In genomic region chr7:127296098-127296497, GRCm38 (mm10) we compare ENCODE assay signal across 11 mouse cellular contexts. TPM values are rescaled to one million over a fixed set of nuclear protein-coding genes. Genes with fewer than 3 reads are reported as not detected.
A peak's percentile ranks its signal among the peaks of the same experiment; 100 is the strongest.
DNase-seq lines count a peak whose midpoint lies in the region; ATAC-seq and TF ChIP-seq lines count a peak whose summit lies in the region.
"Had no signal": no experiment of that assay in that cellular context is flagged by ENCODE, and none has a peak within 500 bp of the region (broad histone marks: within the 10 kb centered on the region; RNA-seq: fewer than 3 reads in every experiment).

Gene Itgal (plus strand): TSS chr7:127296260.

- no peaks in the 10 kb centered on the region for H3K27me3 ChIP-seq in liver, postnatal 0 days (ENCODE audit: insufficient read depth, low read length)
- no peaks in the 10 kb centered on the region for H3K27me3 ChIP-seq in forebrain, embryonic 15.5 days
- no peaks in the 10 kb centered on the region for H3K27me3 ChIP-seq in midbrain, embryonic 13.5 days
- H3K27me3 ChIP-seq: kidney, embryonic 15.5 days; limb, embryonic 12.5 days; neural tube, embryonic 12.5 days had no signal

- peak; percentile 92 for ATAC-seq in activated CD4-positive, CD25-positive, alpha-beta regulatory T cell, adult 4 months
- ATAC-seq in liver, postnatal 0 days: peak; percentile 62; the same call in 1 of the 2 replicates
- no peak for ATAC-seq in forebrain, embryonic 15.5 days (replicated peaks)
- ATAC-seq in midbrain, embryonic 13.5 days: no peak

- 29% methylated on average over 11 of the region's 11 CpGs for WGBS in liver, postnatal 0 days (ENCODE audit: insufficient replicate concordance)
- WGBS in forebrain, embryonic 15.5 days: 93% methylated on average over 11 of the region's 11 CpGs
- WGBS in midbrain, embryonic 13.5 days: 87% methylated on average over 11 of the region's 11 CpGs

- DNase-seq in B cell, adult 2 months: peak; percentile 68 to 77
- DNase-seq in liver, postnatal 0 days: peak; percentile 62
- DNase-seq in spleen, postnatal 10 days (ENCODE audit: low spot score in 2 of 2): peak; percentile 35 to 66
- DNase-seq in urinary bladder, postnatal 14 days (ENCODE audit: low spot score): no peak
- DNase-seq in left cerebral cortex, adult 8-10 months (ENCODE audit: low spot score in 2 of 2): no peak

- no peaks in the 10 kb centered on the region for H3K9me3 ChIP-seq in liver, postnatal 0 days (ENCODE audit: low read length)
- no peaks in the 10 kb centered on the region for H3K9me3 ChIP-seq in forebrain, embryonic 15.5 days
- no peaks in the 10 kb centered on the region for H3K9me3 ChIP-seq in midbrain, embryonic 13.5 days
- H3K9me3 ChIP-seq: kidney, embryonic 15.5 days; limb, embryonic 12.5 days; neural tube, embryonic 12.5 days had no signal

- H3K36me3 ChIP-seq in liver, postnatal 0 days (replicated peaks; ENCODE audit: insufficient read depth, low read length): no peaks in the 10 kb centered on the region
- H3K36me3 ChIP-seq in forebrain, embryonic 15.5 days: no peaks in the 10 kb centered on the region
- no peaks in the 10 kb centered on the region for H3K36me3 ChIP-seq in midbrain, embryonic 13.5 days
- H3K36me3 ChIP-seq: kidney, embryonic 15.5 days; limb, embryonic 12.5 days; neural tube, embryonic 12.5 days had no signal

- H3K4me1 ChIP-seq in liver, postnatal 0 days (ENCODE audit: insufficient read depth): no peaks in the 10 kb centered on the region
- H3K4me1 ChIP-seq in forebrain, embryonic 15.5 days: no peaks in the 10 kb centered on the region
- no peaks in the 10 kb centered on the region for H3K4me1 ChIP-seq in midbrain, embryonic 13.5 days (replicated peaks)
- H3K4me1 ChIP-seq: kidney, embryonic 15.5 days; limb, embryonic 12.5 days; neural tube, embryonic 12.5 days had no signal

- H3K4me2 ChIP-seq in liver, postnatal 0 days (ENCODE audit: low read depth, low read length): peak within 1 kb of the TSS; percentile 44
- H3K4me2 ChIP-seq in forebrain, embryonic 15.5 days (replicated peaks): no peak within 1 kb of the TSS
- no peak within 1 kb of the TSS for H3K4me2 ChIP-seq in midbrain, embryonic 13.5 days (replicated peaks)
- H3K4me2 ChIP-seq: kidney, embryonic 15.5 days; limb, embryonic 12.5 days; neural tube, embryonic 12.5 days had no signal

- TF ChIP-seq CTCF in liver, postnatal 0 days (IDR thresholded peaks at IDR 0.05; ENCODE audit: low read depth): no peak

- peak within 1 kb of the TSS; percentile 61 for H3K27ac ChIP-seq in liver, postnatal 0 days (ENCODE audit: low read depth)
- H3K27ac ChIP-seq in forebrain, embryonic 15.5 days (replicated peaks): no peak within 1 kb of the TSS
- H3K27ac ChIP-seq in midbrain, embryonic 13.5 days: no peak within 1 kb of the TSS
- H3K27ac ChIP-seq: kidney, embryonic 15.5 days; limb, embryonic 12.5 days; neural tube, embryonic 12.5 days had no signal

- peak within 1 kb of the TSS; percentile 16 for H3K4me3 ChIP-seq in liver, postnatal 0 days (ENCODE audit: low read depth, low read length)
- H3K4me3 ChIP-seq in forebrain, embryonic 15.5 days: no peak within 1 kb of the TSS
- no peak within 1 kb of the TSS for H3K4me3 ChIP-seq in midbrain, embryonic 13.5 days (replicated peaks)
- H3K4me3 ChIP-seq: kidney, embryonic 15.5 days; limb, embryonic 12.5 days; neural tube, embryonic 12.5 days had no signal

- H3K9ac ChIP-seq in liver, postnatal 0 days (replicated peaks): no peak within 1 kb of the TSS; the same call in 1 of the 2 replicates
- H3K9ac ChIP-seq in forebrain, embryonic 15.5 days (replicated peaks): no peak within 1 kb of the TSS
- H3K9ac ChIP-seq in midbrain, embryonic 13.5 days (replicated peaks): no peak within 1 kb of the TSS
- H3K9ac ChIP-seq: kidney, embryonic 15.5 days; limb, embryonic 12.5 days; neural tube, embryonic 12.5 days had no signal

- TF ChIP-seq EP300 in liver, postnatal 0 days (IDR thresholded peaks at IDR 0.05; ENCODE audit: low read depth): no peak

RNA-seq across cellular contexts. Expression of gene Itgal, which starts in this region (rescaled TPM):
- polyA plus RNA-seq in activated CD4-positive, CD25-positive, alpha-beta regulatory T cell, adult 4 months (2017; shearing (Covaris generic)): 100 to 1,000 TPM; 149 to 232 TPM
- polyA plus RNA-seq in liver, postnatal 0 days (2015; fragmentation: Nextera tagmentation; extraction: Ambion mirVana): 5.9 and 6.8 TPM in 2 replicates
- under 1 TPM; 0.44 to 0.91 (median 0.83) TPM for total RNA-seq in left cerebral cortex, adult 8-10 months (2022)
- 0.22 and 0.28 TPM in 2 replicates for polyA plus RNA-seq in forebrain, embryonic 15.5 days (2015; fragmentation: Nextera tagmentation; extraction: Ambion mirVana)
- 0.30 TPM in 2 replicates for polyA plus RNA-seq in midbrain, embryonic 13.5 days (2015; fragmentation: Nextera tagmentation; extraction: Ambion mirVana)

Comparison
In these comparisons a context has a peak if more than half of its experiments do, and no peak if none do; other contexts are left out.
1. RNA of gene Itgal (polyA plus RNA-seq): 149 to 232 TPM in activated CD4-positive, CD25-positive, alpha-beta regulatory T cell, adult 4 months; 5.9 to 6.8 TPM in liver, postnatal 0 days, 0.30 TPM in midbrain, embryonic 13.5 days and 0.22 to 0.28 TPM in forebrain, embryonic 15.5 days; every median in the first group is over 10 times any median in the second.
2. DNase-seq: peak in B cell, adult 2 months (2 of 2), liver, postnatal 0 days (single experiment) and spleen, postnatal 10 days (2 of 2); none in urinary bladder, postnatal 14 days (single experiment) and left cerebral cortex, adult 8-10 months (0 of 2).
3. ATAC-seq: peak in activated CD4-positive, CD25-positive, alpha-beta regulatory T cell, adult 4 months (single experiment) and liver, postnatal 0 days (single experiment); none in forebrain, embryonic 15.5 days (single experiment) and midbrain, embryonic 13.5 days (single experiment).